Mouse (Mus musculus): ENCODE measurements around the gene Cers1. TPM values are rescaled to one million over a fixed set of nuclear protein-coding genes. Genes with fewer than 3 reads are reported as not detected.

Gene Cers1
- not detected in 2 replicates for total RNA-seq (2017)

DNA sequence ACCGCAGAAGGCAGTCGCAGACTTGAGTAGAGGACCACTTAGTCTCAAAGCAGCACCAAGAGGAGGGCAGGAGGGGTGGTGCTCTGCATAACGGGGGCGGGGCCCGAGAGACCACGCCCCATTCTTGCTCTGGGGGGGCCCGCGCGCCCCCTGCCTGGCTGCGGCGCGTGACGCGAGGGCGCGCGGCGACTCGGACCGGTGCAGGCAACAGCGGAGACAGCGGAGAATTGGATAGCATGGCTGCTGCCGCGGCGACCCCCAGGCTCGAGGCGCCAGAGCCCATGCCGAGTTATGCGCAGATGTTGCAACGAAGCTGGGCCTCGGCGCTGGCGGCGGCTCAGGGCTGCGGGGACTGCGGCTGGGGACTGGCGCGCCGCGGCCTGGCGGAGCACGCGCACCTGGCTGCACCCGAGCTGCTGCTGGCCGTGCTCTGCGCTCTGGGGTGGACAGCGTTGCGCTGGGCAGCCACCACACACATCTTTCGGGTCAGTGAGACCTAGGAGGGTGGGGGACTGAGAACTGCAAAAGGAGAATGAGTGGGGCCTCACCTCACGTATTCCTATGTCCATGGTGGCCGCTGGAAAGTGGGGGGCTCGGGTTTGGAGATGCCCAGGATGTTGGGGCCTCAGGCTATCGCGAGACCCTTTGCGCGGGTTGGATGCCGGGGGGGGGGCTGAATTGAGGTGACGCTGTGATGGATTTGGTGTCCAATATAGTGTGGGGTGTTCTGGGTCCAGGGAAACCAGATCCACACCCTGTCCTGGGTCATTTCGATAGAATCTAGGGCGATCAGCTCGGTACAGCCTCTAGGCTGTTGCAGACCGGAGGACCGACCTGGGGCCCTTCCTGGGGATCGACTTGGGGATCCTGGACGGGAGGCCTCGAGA lies at the start of gene Cers1:
Cers1 (plus strand) TSS at position 152 of the 887 bp plus-strand sequence.
- no peak for ATAC-seq (ENCODE audit: extremely low read depth, insufficient number of reproducible peaks, low FRiP score, poor library complexity, severe bottlenecking)

GRCm38 (mm10) chr8:70267674-70268073 lies 47.9 kb upstream of the Cers1 start:
- ATAC-seq (ENCODE audit: extremely low read depth, insufficient number of reproducible peaks, low FRiP score, poor library complexity, severe bottlenecking): no peak

- ATAC-seq (ENCODE audit: extremely low read depth, insufficient number of reproducible peaks, low FRiP score, poor library complexity, severe bottlenecking): no peak
These were observed 47.3 kb upstream of the Cers1 start for GRCm38 (mm10) chr8:70268311-70268710.

GRCm38 (mm10) chr8:70268799-70269565 lies 46.6 kb upstream of the Cers1 start:
- ATAC-seq (ENCODE audit: extremely low read depth, insufficient number of reproducible peaks, low FRiP score, poor library complexity, severe bottlenecking): no peak

DNA sequence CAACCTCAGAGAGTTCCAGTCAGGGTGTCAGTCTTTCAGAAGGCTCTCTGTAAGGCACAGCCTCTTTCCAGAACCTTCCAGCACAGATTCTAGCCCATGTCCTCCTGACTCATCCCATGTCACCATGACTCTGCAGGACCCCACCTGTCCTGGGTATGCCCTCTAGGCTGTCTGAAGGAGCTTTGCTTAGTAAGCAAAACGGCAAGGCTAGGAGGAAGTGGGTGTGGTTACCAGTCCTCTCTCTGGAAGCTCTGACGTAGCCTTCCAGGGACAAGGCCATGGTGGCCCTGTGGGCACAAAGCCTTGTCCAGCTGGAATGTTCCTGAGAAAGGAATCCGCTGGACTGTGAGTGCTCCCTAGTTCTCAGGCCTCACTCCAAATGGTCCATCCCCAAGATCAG lies 42.6 kb upstream of the Cers1 start:
- no peak for ATAC-seq (ENCODE audit: extremely low read depth, insufficient number of reproducible peaks, low FRiP score, poor library complexity, severe bottlenecking)

DNA sequence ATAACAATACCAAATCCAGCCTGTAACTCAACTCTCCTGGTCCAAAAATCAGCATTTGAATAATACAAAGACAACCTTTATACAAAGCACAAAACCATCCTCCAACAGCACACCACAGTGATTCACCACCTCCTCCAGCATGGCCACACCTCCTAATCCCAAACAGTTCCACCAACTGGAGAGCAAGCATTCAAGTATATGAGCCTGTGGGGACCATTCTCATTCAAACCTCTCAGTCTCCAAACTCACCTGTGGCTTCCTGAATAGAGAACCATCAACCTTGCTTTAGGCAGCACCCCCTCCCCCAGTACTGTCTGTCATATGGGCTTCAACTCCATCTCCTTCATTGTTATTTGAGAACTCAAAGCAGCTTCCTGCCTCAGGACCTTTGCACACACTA lies 41.2 kb upstream of the Cers1 start:
- ATAC-seq (ENCODE audit: extremely low read depth, insufficient number of reproducible peaks, low FRiP score, poor library complexity, severe bottlenecking): no peak

DNA sequence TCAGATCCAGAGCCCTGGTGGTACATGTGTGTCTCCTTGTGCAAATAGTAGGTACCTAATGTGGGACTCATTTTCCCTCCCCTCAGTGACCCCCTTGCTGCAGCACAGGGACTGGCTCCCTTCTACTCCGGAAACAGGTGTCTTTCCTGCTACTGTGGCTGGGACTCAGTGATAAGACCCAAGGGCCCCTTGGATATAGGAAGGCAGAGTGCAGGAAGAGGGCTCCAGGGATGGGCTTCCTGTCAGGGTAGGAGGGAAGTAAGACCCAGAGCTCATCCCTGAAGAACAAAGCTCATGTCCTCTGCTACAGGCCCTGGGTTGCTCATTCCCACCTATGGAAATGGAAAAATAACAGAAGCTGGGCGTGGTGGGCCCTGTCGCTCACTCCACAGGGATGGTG lies 39.1 kb upstream of the Cers1 start:
- ATAC-seq (ENCODE audit: extremely low read depth, insufficient number of reproducible peaks, low FRiP score, poor library complexity, severe bottlenecking): no peak

DNA sequence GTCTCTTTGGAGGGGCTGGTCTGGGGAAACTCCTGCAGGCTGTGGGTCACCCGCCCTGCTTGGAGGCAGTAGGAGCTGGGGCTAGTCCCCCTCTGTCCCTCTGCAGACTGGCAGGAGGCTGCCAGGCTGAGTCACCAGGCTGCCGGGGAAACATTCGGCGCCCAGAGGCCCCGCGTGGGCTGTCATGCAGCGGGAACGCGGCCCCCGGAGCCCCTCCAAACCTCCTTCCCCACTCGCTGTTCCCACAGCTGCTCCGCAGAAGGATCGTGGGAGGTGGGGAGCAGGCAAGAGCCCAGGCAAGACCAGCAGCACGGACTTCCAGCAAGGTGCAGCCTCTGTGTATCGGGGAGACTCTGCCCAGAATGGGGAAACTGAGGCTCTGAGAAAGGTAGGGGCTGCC lies 37.4 kb upstream of the Cers1 start:
- no peak for ATAC-seq (ENCODE audit: extremely low read depth, insufficient number of reproducible peaks, low FRiP score, poor library complexity, severe bottlenecking)

GRCm38 (mm10) chr8:70279266-70279665 lies 36.3 kb upstream of the Cers1 start:
- no peak for ATAC-seq (ENCODE audit: extremely low read depth, insufficient number of reproducible peaks, low FRiP score, poor library complexity, severe bottlenecking)

- no peak for ATAC-seq (ENCODE audit: extremely low read depth, insufficient number of reproducible peaks, low FRiP score, poor library complexity, severe bottlenecking)
These were observed 34.6 kb upstream of the Cers1 start for GRCm38 (mm10) chr8:70281001-70281400.

DNA sequence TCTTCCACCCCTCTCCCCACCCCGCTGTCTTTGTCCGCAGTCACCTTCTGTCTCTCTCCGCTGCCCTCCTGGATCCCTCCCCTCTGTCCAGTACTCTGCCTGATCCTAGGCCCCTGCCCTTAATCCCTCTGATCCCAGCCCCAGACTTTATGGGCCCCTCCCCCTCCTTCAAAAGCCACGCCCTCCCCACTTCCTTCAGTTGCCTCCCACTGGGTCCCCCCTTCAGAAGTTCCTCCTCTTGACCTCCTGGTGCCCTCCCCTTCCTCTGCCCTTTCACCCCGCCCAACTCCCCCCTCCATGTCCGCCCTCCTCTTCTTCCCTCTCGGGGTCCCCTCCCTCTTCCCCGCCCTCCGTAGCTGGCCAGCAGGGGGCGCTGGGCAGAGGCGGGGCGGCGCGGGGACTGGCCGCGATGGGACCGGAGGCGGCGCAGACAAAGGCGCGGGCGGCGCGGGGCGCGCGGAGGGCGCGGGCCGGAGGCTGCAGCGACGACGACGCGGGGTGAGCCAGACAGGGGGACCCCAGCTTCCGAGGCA lies 32.9 kb upstream of the Cers1 start, which contains the start of gene Homer3:
Homer3 (plus strand) TSS at position 225 of the 533 bp plus-strand sequence.
- ATAC-seq (ENCODE audit: extremely low read depth, insufficient number of reproducible peaks, low FRiP score, poor library complexity, severe bottlenecking): peak; percentile 93

DNA sequence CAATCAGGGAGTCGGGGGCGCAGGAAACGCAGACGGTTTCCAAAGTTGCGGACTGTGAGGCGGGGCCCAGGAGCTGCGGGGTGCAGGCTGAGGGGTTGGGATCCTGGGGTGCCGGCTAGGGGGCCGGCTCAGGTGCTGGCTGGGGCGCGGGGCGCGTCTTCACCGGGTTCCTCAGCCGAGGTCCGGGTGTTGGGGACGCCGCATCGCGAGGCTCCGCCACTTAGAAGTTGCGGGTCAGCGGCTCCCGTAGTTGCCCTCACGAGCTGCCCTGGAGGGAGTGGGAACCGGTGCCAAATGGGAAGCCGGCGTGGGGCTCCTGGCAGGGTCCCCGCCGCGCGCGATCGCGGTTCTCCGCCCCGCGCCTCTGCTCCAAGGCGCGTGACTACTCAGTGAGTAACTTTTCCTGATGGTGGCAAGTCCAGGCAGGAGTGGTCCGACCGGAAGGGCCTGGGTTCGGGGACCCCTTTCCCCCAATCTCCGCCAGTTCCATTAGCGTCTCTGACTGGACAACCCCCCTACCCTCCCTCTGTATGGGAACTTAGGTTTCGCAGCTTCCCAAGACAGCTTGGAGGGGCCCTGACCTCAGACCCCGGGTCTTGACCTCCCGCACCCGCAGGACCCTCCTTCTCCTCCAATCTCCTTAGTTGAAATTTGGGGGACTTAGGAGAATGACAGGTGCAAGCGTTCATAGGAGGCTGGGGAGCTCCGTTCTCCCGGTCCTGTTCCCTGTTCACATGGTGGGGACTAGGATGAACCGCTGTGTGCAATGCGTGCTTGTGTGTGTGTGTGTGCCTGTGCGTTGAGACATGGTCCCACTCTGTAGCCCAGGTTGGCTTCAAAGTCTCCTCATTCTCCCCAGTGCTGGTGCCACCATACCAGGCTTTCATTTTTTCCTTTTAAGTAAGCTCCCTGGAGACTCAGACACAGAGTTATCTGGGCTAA lies 32.2 kb upstream of the Cers1 start:
- no peak for ATAC-seq (ENCODE audit: extremely low read depth, insufficient number of reproducible peaks, low FRiP score, poor library complexity, severe bottlenecking)

DNA sequence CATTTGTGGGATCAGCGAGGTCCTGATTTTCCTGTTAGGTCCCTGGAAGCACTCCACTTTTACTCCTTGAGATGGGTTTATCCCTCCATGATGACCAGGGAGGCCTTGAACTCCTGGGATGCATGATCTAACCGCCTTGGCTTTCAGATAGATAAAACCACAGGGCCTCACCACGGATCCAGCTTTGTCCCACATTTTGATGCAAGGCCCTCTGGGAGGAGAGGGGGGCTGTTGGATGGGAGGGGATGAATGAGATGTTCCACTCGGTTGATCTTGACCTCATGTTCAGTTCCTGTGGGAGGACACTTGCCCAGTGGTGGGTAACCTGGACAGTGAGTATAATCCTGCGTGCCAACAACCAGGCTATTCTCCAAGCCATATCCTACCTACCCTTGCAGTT lies 31.2 kb upstream of the Cers1 start:
- no peak for ATAC-seq (ENCODE audit: extremely low read depth, insufficient number of reproducible peaks, low FRiP score, poor library complexity, severe bottlenecking)

DNA sequence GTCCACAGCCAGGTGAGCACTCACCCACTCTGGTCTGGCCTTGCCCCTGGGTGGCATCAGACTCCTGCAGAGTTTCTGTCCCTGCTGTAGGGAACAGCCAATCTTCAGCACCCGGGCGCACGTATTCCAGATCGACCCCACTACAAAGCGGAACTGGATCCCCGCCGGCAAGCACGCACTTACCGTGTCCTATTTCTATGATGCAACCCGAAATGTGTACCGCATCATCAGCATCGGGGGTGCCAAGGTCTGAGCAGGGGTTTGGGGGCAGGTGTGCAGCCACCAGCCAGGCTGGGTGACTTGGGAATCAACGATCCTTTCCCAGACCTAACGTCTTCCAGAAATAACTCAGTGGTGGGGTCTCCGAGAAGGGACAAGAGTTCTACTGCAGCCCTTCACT lies 30.3 kb upstream of the Cers1 start:
- no peak for ATAC-seq (ENCODE audit: extremely low read depth, insufficient number of reproducible peaks, low FRiP score, poor library complexity, severe bottlenecking)

- no peak for ATAC-seq (ENCODE audit: extremely low read depth, insufficient number of reproducible peaks, low FRiP score, poor library complexity, severe bottlenecking)
These were observed 28.8 kb upstream of the Cers1 start for GRCm38 (mm10) chr8:70286737-70287136.

DNA sequence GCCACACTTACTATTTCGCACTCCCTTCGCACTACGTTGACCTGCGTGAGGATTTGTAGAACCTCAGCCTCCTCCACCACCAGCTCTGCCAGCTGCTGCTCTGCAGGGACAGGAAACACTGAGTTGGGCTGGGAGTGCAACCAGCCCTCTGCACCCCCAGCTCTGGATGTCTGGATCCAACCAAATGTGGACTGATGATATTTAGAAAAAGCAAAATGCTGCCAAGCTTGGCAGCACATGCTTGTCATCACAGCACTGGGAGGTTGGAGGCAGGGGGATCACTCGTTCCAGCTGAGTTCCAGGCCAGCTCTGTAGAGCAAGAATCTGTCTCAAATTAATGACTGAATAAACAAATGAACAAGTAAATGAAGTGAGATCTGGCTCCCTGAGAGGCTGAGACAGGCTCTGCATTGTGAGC lies 21.6 kb upstream of the Cers1 start:
- no peak for ATAC-seq (ENCODE audit: extremely low read depth, insufficient number of reproducible peaks, low FRiP score, poor library complexity, severe bottlenecking)

DNA sequence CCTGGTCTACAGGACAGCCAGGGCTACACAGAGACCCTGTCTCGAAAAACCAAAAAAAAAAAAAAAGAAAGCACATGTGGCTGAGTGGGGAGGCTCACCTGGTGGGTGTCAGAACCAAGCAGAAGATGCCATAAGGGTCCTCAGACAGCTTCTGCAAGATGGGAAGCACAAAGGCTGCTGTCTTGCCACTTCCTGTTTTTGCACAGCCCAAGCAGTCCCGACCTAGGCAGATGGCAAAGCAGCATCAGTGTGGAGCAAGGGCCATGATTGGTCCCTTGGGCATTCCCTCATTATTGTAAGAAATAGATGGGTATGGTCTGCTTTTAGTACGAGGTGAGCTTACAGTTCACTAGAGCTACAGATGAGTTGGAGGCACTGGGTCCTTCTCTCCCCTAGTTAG lies 14.7 kb upstream of the Cers1 start:
- no peak for ATAC-seq (ENCODE audit: extremely low read depth, insufficient number of reproducible peaks, low FRiP score, poor library complexity, severe bottlenecking)

- ATAC-seq (ENCODE audit: extremely low read depth, insufficient number of reproducible peaks, low FRiP score, poor library complexity, severe bottlenecking): peak; percentile 83
These were observed 13.2 kb upstream of the Cers1 start, which contains the start of the genes Ddx49 and Cope for GRCm38 (mm10) chr8:70302358-70302890. Gene Ddx49, minus strand, starts transcription at chr8:70302489. Gene Cope, plus strand, starts transcription at chr8:70302518.

All from neutrophil, adult 5-6 weeks (primary cell).